Mouse (Mus musculus) splenic B cell, adult 2 months (primary cell): Measurements from ENCODE around the gene Adgrd1.

Experiments
- DNase-seq: peaks from one replicate; pipeline ENCODE4 v3.0.0-alpha.2; 2011; ENCODE audit warnings: low read depth, low spot score
- H3K27me3 ChIP-seq: 2 replicates; pipeline ENCODE4 v1.6.1; 2012; ENCODE audit warnings: mild to moderate bottlenecking, low read length, moderate library complexity, mixed read lengths; ENCODE audit not compliant: control insufficient read depth, poor library complexity, insufficient read depth, severe bottlenecking
- H3K36me3 ChIP-seq: 2 replicates; pipeline ENCODE4 v1.6.1; 2012; ENCODE audit warnings: mild to moderate bottlenecking, low read length, moderate library complexity, mixed read lengths; ENCODE audit not compliant: control insufficient read depth, poor library complexity, insufficient read depth, severe bottlenecking

Gene Adgrd1

GRCm38 (mm10) chr5:129218537-129218981 is 122.0 kb downstream of the Adgrd1 start:
- DNase-seq: no peak
- no peaks in the 10 kb centered on the region for H3K27me3 ChIP-seq
- no peaks in the 10 kb centered on the region for H3K36me3 ChIP-seq

GRCm38 (mm10) chr5:129219178-129219760 is 122.7 kb downstream of the Adgrd1 start:
- DNase-seq: no peak
- Histone ChIP-seq H3K36me3 (no peaks in the 10 kb centered on the region), H3K27me3 (no peaks in the 10 kb centered on the region)

- H3K27me3 ChIP-seq: no peaks in the 10 kb centered on the region
- DNase-seq: no peak
- no peaks in the 10 kb centered on the region for H3K36me3 ChIP-seq
These were observed 129.4 kb downstream of the Adgrd1 start for GRCm38 (mm10) chr5:129225810-129226450.

GRCm38 (mm10) chr5:129228171-129228570 is 131.6 kb downstream of the Adgrd1 start:
- Histone ChIP-seq H3K36me3 (no peaks in the 10 kb centered on the region), H3K27me3 (no peaks in the 10 kb centered on the region)
- no peak for DNase-seq

- H3K27me3 ChIP-seq: no peaks in the 10 kb centered on the region
- no peak for DNase-seq
- H3K36me3 ChIP-seq: no peaks in the 10 kb centered on the region
These were observed 136.8 kb downstream of the Adgrd1 start for GRCm38 (mm10) chr5:129233301-129233700.

- DNase-seq: no peak
- Histone ChIP-seq H3K36me3 (no peaks in the 10 kb centered on the region), H3K27me3 (no peaks in the 10 kb centered on the region)
These were observed 137.4 kb downstream of the Adgrd1 start for GRCm38 (mm10) chr5:129233881-129234432.

GRCm38 (mm10) chr5:129236366-129236765 is 139.8 kb downstream of the Adgrd1 start:
- H3K27me3 ChIP-seq: no peaks in the 10 kb centered on the region
- DNase-seq: no peak
- no peaks in the 10 kb centered on the region for H3K36me3 ChIP-seq

- DNase-seq: no peak
- H3K36me3 ChIP-seq: no peaks in the 10 kb centered on the region
- no peaks in the 10 kb centered on the region for H3K27me3 ChIP-seq
These were observed 145.3 kb downstream of the Adgrd1 start for GRCm38 (mm10) chr5:129241865-129242264.

GRCm38 (mm10) chr5:129242265-129242664 is 145.7 kb downstream of the Adgrd1 start:
- Histone ChIP-seq H3K36me3 (no peaks in the 10 kb centered on the region), H3K27me3 (no peaks in the 10 kb centered on the region)
- DNase-seq: no peak

GRCm38 (mm10) chr5:129243120-129243519 is 146.6 kb downstream of the Adgrd1 start:
- Histone ChIP-seq H3K27me3 (no peaks in the 10 kb centered on the region), H3K36me3 (no peaks in the 10 kb centered on the region)
- DNase-seq: no peak

- no peaks in the 10 kb centered on the region for H3K36me3 ChIP-seq
- no peaks in the 10 kb centered on the region for H3K27me3 ChIP-seq
- no peak for DNase-seq
These were observed 147.8 kb downstream of the Adgrd1 start for GRCm38 (mm10) chr5:129244392-129244791.

GRCm38 (mm10) chr5:129249080-129249479 is 152.5 kb downstream of the Adgrd1 start:
- no peak for DNase-seq
- H3K36me3 ChIP-seq: no peaks in the 10 kb centered on the region
- no peaks in the 10 kb centered on the region for H3K27me3 ChIP-seq
